ENCODE assay signal across 25 mouse cellular contexts in genomic region chr11:103229608-103230007, GRCm38 (mm10). TPM values are rescaled to one million over a fixed set of nuclear protein-coding genes. Genes with fewer than 3 reads are reported as not detected.
DNase-seq lines count a peak whose midpoint lies in the region; TF ChIP-seq lines count a peak whose summit lies in the region.
"Had no signal": no experiment of that assay in that cellular context is flagged by ENCODE, and none has a peak within 500 bp of the region (broad histone marks: within the 10 kb centered on the region; RNA-seq: fewer than 3 reads in every experiment).

No protein-coding gene starts in this region.

- peaks cover 12% of the 10 kb centered on the region for H3K9me3 ChIP-seq in CH12.LX (replicated peaks; ENCODE audit: low read length)
- H3K9me3 ChIP-seq in MEL (replicated peaks; ENCODE audit: insufficient read depth, low read length), result no peaks in the 10 kb centered on the region
- H3K9me3 ChIP-seq: embryonic facial prominence, embryonic 10.5 days; G1E; kidney, embryonic 15.5 days; limb, embryonic 15.5 days; lung, embryonic 15.5 days; neural tube, embryonic 12.5 days had no signal

- peaks cover 60 to 91% of the 10 kb centered on the region in 2 experiments for H3K36me3 ChIP-seq in CH12.LX (replicated peaks in 1 of 2; ENCODE audit: control insufficient read depth in 1 of 2, insufficient read depth in 1 of 2, low read length in 1 of 2)
- H3K36me3 ChIP-seq in MEL (ENCODE audit: control insufficient read depth in 1 of 2, insufficient read depth in 2 of 2, low read length in 2 of 2), result no peaks in the 10 kb centered on the region

- intact Hi-C loops in gastrocnemius, adult 2 months (cut with DNase I), result loop anchor here (5.0 to 10.0 kb wide), 2 partner anchors 38 to 55 kb away; partner anchors contain the start of genes Fmnl1 and Map3k14

- H3K4me3 ChIP-seq in gastrocnemius, adult 2 months, result no peak overlapping the region
- no peak overlapping the region for H3K4me3 ChIP-seq in layer of hippocampus, adult 2 months
- no peak overlapping the region for H3K4me3 ChIP-seq in CH12.LX (replicated peaks in 1 of 3; ENCODE audit: low read depth in 2 of 3, low read length in 2 of 3, poor library complexity in 1 of 3)
- H3K4me3 ChIP-seq in MEL (ENCODE audit: control insufficient read depth in 1 of 2, insufficient read depth in 1 of 2, low read depth in 2 of 2, low read length in 2 of 2), result no peak overlapping the region
- H3K4me3 ChIP-seq: embryonic facial prominence, embryonic 10.5 days; forebrain, embryonic 12.5 days; kidney, embryonic 15.5 days; limb, embryonic 15.5 days; lung, embryonic 15.5 days; neural tube, embryonic 12.5 days had no signal

- H3K27me3 ChIP-seq in CH12.LX (replicated peaks) (no peaks in the 10 kb centered on the region), MEL (ENCODE audit: control insufficient read depth in 1 of 2, insufficient read depth in 2 of 2, low read length in 2 of 2) (no peaks in the 10 kb centered on the region)
- H3K27me3 ChIP-seq: forebrain, embryonic 12.5 days; kidney, embryonic 15.5 days; limb, embryonic 15.5 days; lung, embryonic 15.5 days; neural tube, embryonic 12.5 days had no signal

- dilution Hi-C loops in CH12.LX (cut with MboI; ENCODE audit: extremely low pct_ligation_motif_present, extremely low pct_unique_long_range_greater_than_20kb, low sequenced_read_pairs), result no loop called here

- no peak for TF ChIP-seq POLR2A in CH12.LX (IDR thresholded peaks at IDR 0.05; ENCODE audit: low read depth, low read length)
- no peak for TF ChIP-seq POLR2A in MEL (IDR thresholded peaks at IDR 0.05; ENCODE audit: control insufficient read depth in 1 of 2, insufficient read depth in 1 of 2, low read depth in 1 of 2, low read length in 2 of 2, poor library complexity in 1 of 2)

- no peak overlapping the region for H3K9ac ChIP-seq in CH12.LX (ENCODE audit: insufficient read depth, low read depth)
- H3K9ac ChIP-seq in MEL (ENCODE audit: control insufficient read depth, low read depth, low read length, poor library complexity, severe bottlenecking), result no peak overlapping the region
- H3K9ac ChIP-seq: forebrain, embryonic 12.5 days; kidney, embryonic 15.5 days; limb, embryonic 15.5 days; lung, embryonic 15.5 days; neural tube, embryonic 12.5 days had no signal

- TF ChIP-seq EP300 in CH12.LX (IDR thresholded peaks at IDR 0.05; ENCODE audit: low read length) (no peak), MEL (IDR thresholded peaks at IDR 0.05; ENCODE audit: low read depth in 1 of 2, low read length in 2 of 2) (no peak)

- in situ Hi-C loops in CH12.LX (cut with MboI; ENCODE audit: low pct_ligation_motif_present, low pct_unique_long_range_greater_than_20kb, low sequenced_read_pairs), result no loop called here

- H3K27ac ChIP-seq in gastrocnemius, adult 2 months, result no peak overlapping the region
- no peak overlapping the region for H3K27ac ChIP-seq in layer of hippocampus, adult 2 months
- H3K27ac ChIP-seq in CH12.LX (ENCODE audit: insufficient read depth, low read depth), result no peak overlapping the region
- no peak overlapping the region for H3K27ac ChIP-seq in MEL (ENCODE audit: control insufficient read depth, low read depth, low read length)
- H3K27ac ChIP-seq: embryonic facial prominence, embryonic 10.5 days; forebrain, embryonic 12.5 days; kidney, embryonic 15.5 days; limb, embryonic 15.5 days; lung, embryonic 15.5 days; neural tube, embryonic 12.5 days had no signal

- TF ChIP-seq RAD21 in CH12.LX (IDR thresholded peaks at IDR 0.05; ENCODE audit: low read depth, low read length) (peak; percentile 34), MEL (IDR thresholded peaks at IDR 0.05; ENCODE audit: low read depth, low read length) (peak; percentile 62)

- H3K4me2 ChIP-seq in CH12.LX (ENCODE audit: insufficient read depth, low read depth, poor library complexity, severe bottlenecking), result no peak overlapping the region
- H3K4me2 ChIP-seq: forebrain, embryonic 12.5 days; kidney, embryonic 15.5 days; limb, embryonic 15.5 days; lung, embryonic 15.5 days; midbrain, embryonic 11.5 days; neural tube, embryonic 12.5 days had no signal

- peak; percentile 32; the same call in 1 of the 2 replicates for TF ChIP-seq CTCF in gastrocnemius, adult 2 months (IDR thresholded peaks at IDR 0.05)
- peak; percentile 59 for TF ChIP-seq CTCF in layer of hippocampus, adult 2 months (conservative IDR thresholded peaks at IDR 0.05)
- TF ChIP-seq CTCF in CH12.LX (conservative IDR thresholded peaks at IDR 0.05 in 1 of 2, IDR thresholded peaks at IDR 0.05 in 1 of 2; ENCODE audit: low read depth in 2 of 2, low read length in 2 of 2) (peak in 1 of 2 experiments; percentile 50; a peak in 2 of 4 replicates), MEL (IDR thresholded peaks at IDR 0.05 in 2 of 3, conservative IDR thresholded peaks at IDR 0.05 in 1 of 3; ENCODE audit: control insufficient read depth in 1 of 3, insufficient read depth in 1 of 3, low read depth in 2 of 3, low read length in 3 of 3, poor library complexity in 1 of 3, severe bottlenecking in 1 of 3) (peak; percentile 9 to 60 (median 33); a peak in 3 of 6 replicates)

- peaks cover 10 to 46% of the 10 kb centered on the region in 2 experiments for H3K4me1 ChIP-seq in CH12.LX (ENCODE audit: control insufficient read depth in 1 of 2, insufficient read depth in 2 of 2)
- H3K4me1 ChIP-seq in MEL (ENCODE audit: control insufficient read depth in 1 of 2, insufficient read depth in 2 of 2, low read length in 2 of 2), result no peaks in the 10 kb centered on the region
- H3K4me1 ChIP-seq: forebrain, embryonic 12.5 days; lung, embryonic 15.5 days; neural tube, embryonic 12.5 days had no signal

- no peak for DNase-seq in gastrocnemius, adult 2 months
- no peak for DNase-seq in gastrocnemius, adult 18-20 months (ENCODE audit: low spot score)
- DNase-seq in layer of hippocampus, adult 2 months (ENCODE audit: low spot score in 2 of 2), result no peak
- DNase-seq in layer of hippocampus, postnatal 25 days (ENCODE audit: extremely low spot score in 1 of 2, low spot score in 1 of 2), result no peak
- DNase-seq in CH12.LX (ENCODE audit: extremely low read depth) (no peak), MEL (ENCODE audit: low read depth, low spot score) (peak; percentile 34)
- DNase-seq in T-cell, adult 2 months (ENCODE audit: low spot score), result no peak
- DNase-seq: cerebellum, adult 8-10 months; gastrocnemius, postnatal 14 days; heart, adult 18-20 months; layer of hippocampus, postnatal 36 days; right cerebral cortex, postnatal 4 days; thymus, postnatal 36 days had no signal

- H3K79me2 ChIP-seq in CH12.LX (replicated peaks; ENCODE audit: control insufficient read depth, extremely low read depth, insufficient read depth, poor library complexity, severe bottlenecking) (no peaks in the 10 kb centered on the region), MEL (ENCODE audit: control insufficient read depth, insufficient read depth, low read length, poor library complexity) (no peaks in the 10 kb centered on the region)

TF ChIP-seq in CH12.LX, 34 proteins besides CTCF, POLR2A, EP300 and RAD21:
- TF ChIP-seq SMC3 (IDR thresholded peaks at IDR 0.05; ENCODE audit: low read depth, low read length) (peak; percentile 37), PAX5 (IDR thresholded peaks at IDR 0.05; ENCODE audit: low read length) (no peak)

TF ChIP-seq in MEL, 35 proteins besides CTCF, POLR2A, EP300 and RAD21:
- no peak for TF ChIP-seq ZNF384 (IDR thresholded peaks at IDR 0.05; ENCODE audit: low read depth, low read length)
- peak; percentile 50 for TF ChIP-seq SMC3 (IDR thresholded peaks at IDR 0.05; ENCODE audit: low read depth, low read length)
- peak; percentile 40; the same call in 1 of the 2 replicates for TF ChIP-seq ZC3H11A (IDR thresholded peaks at IDR 0.05; ENCODE audit: low read depth, low read length)

RNA-seq across cellular contexts. Expression of gene Spata32, which starts 11.4 kb away (rescaled TPM):
- total RNA-seq in gastrocnemius, adult 2 months (2021), result not detected
- total RNA-seq in gastrocnemius, adult 18-20 months (2021), result not detected
- total RNA-seq in layer of hippocampus, adult 2 months (2021), result 1 to 10 TPM; 1.2 to 1.3 TPM
- total RNA-seq in layer of hippocampus, postnatal 25 days (2021), result 1 to 10 TPM in 1 of 2 experiments, under 1 TPM in 1; 0.81 to 1.7 TPM
- total RNA-seq in CH12.LX (2012; rRNA removed), result not detected in 2 replicates
- total RNA-seq in CH12.LX (2014; rRNA removed), result not detected in 2 replicates
- polyA plus RNA-seq in CH12.LX (2012; ENCODE audit: insufficient read length, low read depth), result not detected in 2 replicates
- not detected in 2 replicates for total RNA-seq in MEL (2012; rRNA removed)
- polyA plus RNA-seq in MEL (2012; ENCODE audit: insufficient read depth in 1 of 2, insufficient read length in 2 of 2, low read depth in 1 of 2, low replicate concordance in 2 of 2, missing spikeins in 1 of 2), result not detected
- total RNA-seq: adrenal gland, adult 18-20 months; adrenal gland, postnatal 4 days; gastrocnemius, postnatal 14 days; heart, adult 18-20 months had no signal
- polyA plus RNA-seq: embryonic facial prominence, embryonic 10.5 days; forebrain, embryonic 12.5 days; G1E; heart, embryonic 14.5 days; hindbrain, embryonic 11.5 days; kidney, embryonic 15.5 days; limb, embryonic 15.5 days; lung, embryonic 15.5 days; midbrain, embryonic 11.5 days had no signal

RNA-seq across cellular contexts. Expression of gene 1700023F06Rik, which starts 21.2 kb away (rescaled TPM):
- not detected for total RNA-seq in gastrocnemius, adult 2 months (2021)
- not detected for total RNA-seq in gastrocnemius, adult 18-20 months (2021)
- 1 to 10 TPM; 1.5 to 2.0 TPM for total RNA-seq in layer of hippocampus, adult 2 months (2021)
- total RNA-seq in layer of hippocampus, postnatal 25 days (2021), result 1 to 10 TPM; 1.1 to 1.5 TPM
- not detected in 2 replicates for total RNA-seq in CH12.LX (2012; rRNA removed)
- total RNA-seq in CH12.LX (2014; rRNA removed), result not detected in 2 replicates
- polyA plus RNA-seq in CH12.LX (2012; ENCODE audit: insufficient read length, low read depth), result not detected in 2 replicates
- total RNA-seq in MEL (2012; rRNA removed), result not detected in 2 replicates
- polyA plus RNA-seq in MEL (2012; ENCODE audit: insufficient read depth in 1 of 2, insufficient read length in 2 of 2, low read depth in 1 of 2, low replicate concordance in 2 of 2, missing spikeins in 1 of 2), result not detected
- total RNA-seq: G1E; gastrocnemius, postnatal 14 days; heart, adult 18-20 months had no signal
- polyA plus RNA-seq: G1E had no signal

RNA-seq across cellular contexts. Expression of gene Map3k14, which starts 37.7 kb away (rescaled TPM):
- 1 to 10 TPM; 4.1 to 4.2 TPM for total RNA-seq in gastrocnemius, adult 2 months (2021)
- total RNA-seq in gastrocnemius, adult 18-20 months (2021), result 1 to 10 TPM; 3.2 to 4.0 TPM
- 1 to 10 TPM; 3.3 TPM for total RNA-seq in layer of hippocampus, adult 2 months (2021)
- 1 to 10 TPM; 3.0 to 3.7 TPM for total RNA-seq in layer of hippocampus, postnatal 25 days (2021)
- 9.9 TPM in 2 replicates for total RNA-seq in CH12.LX (2012; rRNA removed)
- 4.2 and 4.5 TPM in 2 replicates for total RNA-seq in CH12.LX (2014; rRNA removed)
- 9.0 and 11.2 TPM in 2 replicates for polyA plus RNA-seq in CH12.LX (2012; ENCODE audit: insufficient read length, low read depth)
- 0.36 and 0.39 TPM in 2 replicates for total RNA-seq in MEL (2012; rRNA removed)
- under 1 TPM in 1 of 2 experiments, not detected in 1; 0.99 TPM for polyA plus RNA-seq in MEL (2012; ENCODE audit: insufficient read depth in 1 of 2, insufficient read length in 2 of 2, low read depth in 1 of 2, low replicate concordance in 2 of 2, missing spikeins in 1 of 2)

RNA-seq across cellular contexts. Expression of gene Fmnl1, which starts 58.7 kb away (rescaled TPM):
- total RNA-seq in gastrocnemius, adult 2 months (2021), result 1 to 10 TPM; 4.2 to 5.7 TPM
- 1 to 10 TPM; 5.1 to 8.1 TPM for total RNA-seq in gastrocnemius, adult 18-20 months (2021)
- total RNA-seq in layer of hippocampus, adult 2 months (2021), result 100 to 1,000 TPM; 142 to 156 TPM
- 100 to 1,000 TPM; 127 to 147 TPM for total RNA-seq in layer of hippocampus, postnatal 25 days (2021)
- total RNA-seq in CH12.LX (2012; rRNA removed) (35.0 and 36.5 TPM in 2 replicates), CH12.LX (2014; rRNA removed) (5.6 and 6.9 TPM in 2 replicates), MEL (2012; rRNA removed) (1.4 and 1.7 TPM in 2 replicates)
- polyA plus RNA-seq in CH12.LX (2012; ENCODE audit: insufficient read length, low read depth) (104 and 118 TPM in 2 replicates), MEL (2012; ENCODE audit: insufficient read depth in 1 of 2, insufficient read length in 2 of 2, low read depth in 1 of 2, low replicate concordance in 2 of 2, missing spikeins in 1 of 2) (10 to 100 TPM in 1 of 2 experiments, not detected in 1; 17.2 TPM)
- total RNA-seq: G1E had no signal
